Mouse (Mus musculus) kidney, adult 2 months (tissue): ENCODE measurements around the gene Tns3.

Source experiments
- CTCF ChIP-seq: fragments of 200-500 bp; conservative IDR thresholded peaks from 2 replicates; pipeline ENCODE4 v1.5.1; 2011; ENCODE audit warnings: low read depth, mild to moderate bottlenecking, control low read depth, low read length, moderate library complexity, mixed read lengths; ENCODE audit not compliant: insufficient read depth, insufficient read length
- POLR2A ChIP-seq: fragments of 200-500 bp; IDR thresholded peaks from one replicate; pipeline ENCODE4 v1.6.1; 2011; ENCODE audit warnings: low read depth, low read length, control low read depth

DNA sequence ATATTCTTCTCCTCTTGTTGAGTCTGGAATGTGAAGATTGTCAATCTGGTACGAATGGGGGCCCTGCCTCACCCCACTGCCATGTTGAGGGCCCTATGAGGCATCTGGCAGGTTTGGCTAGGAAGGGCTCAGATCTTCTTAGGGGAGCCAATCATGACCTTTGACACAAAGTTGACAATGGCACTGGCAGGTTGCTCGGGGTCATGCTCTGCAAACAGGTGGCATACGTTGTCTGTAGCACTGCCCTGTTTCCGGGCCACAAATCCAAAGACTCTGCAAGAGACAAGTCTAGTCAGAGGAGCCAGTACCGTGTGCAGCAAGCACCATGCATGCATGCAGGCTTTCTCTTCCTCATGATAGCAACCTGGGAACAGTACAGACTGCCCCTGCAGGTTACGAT lies 230.0 kb downstream of the Tns3 start:
- TF ChIP-seq CTCF: no peak
- no peak for TF ChIP-seq POLR2A
